Mouse (Mus musculus) neural tube, embryonic 14.5 days (tissue): ENCODE measurements at regions not wholly inside any gene's neighbourhood (a gene's known extent, or its start where the extent isn't known, plus 50 kb on each side); places are given as distances from the start of the nearest gene placed in this dataset.
A peak's percentile ranks its signal among the peaks of the same experiment; 100 is the strongest.
"Not testable (repeated sequence)": the region's sequence is repeated elsewhere in the genome, so short reads cannot be mapped to it uniquely, and the experiment has no call there.

Source experiments
- ATAC-seq: fragments of 200-750 bp; cut with Nextera tagmentation; 2 replicates; pipeline ENCODE4 v1.8.0; 2017; ENCODE audit warnings: low read depth, mild to moderate bottlenecking, moderate TSS enrichment, moderate library complexity
- H3K27ac ChIP-seq: fragments of 300-500 bp; sonication (generic); 2 replicates; pipeline ENCODE4 v1.5.1; 2014; ENCODE audit warnings: low read depth, mild to moderate bottlenecking, control low read depth, low read length, moderate library complexity, mixed read lengths
- H3K27me3 ChIP-seq: fragments of 300-500 bp; sonication (generic); 2 replicates; pipeline ENCODE4 v1.6.1; 2014; ENCODE audit warnings: low read length; ENCODE audit not compliant: control insufficient read depth, insufficient read depth
- H3K36me3 ChIP-seq: fragments of 300-500 bp; sonication (generic); 2 replicates; pipeline ENCODE4 v1.6.1; 2014; ENCODE audit warnings: low read length, mixed read lengths; ENCODE audit not compliant: control insufficient read depth, insufficient read depth
- H3K4me1 ChIP-seq: fragments of 300-500 bp; sonication (generic); 2 replicates; pipeline ENCODE4 v1.6.1; 2014; ENCODE audit warnings: low read length; ENCODE audit not compliant: control insufficient read depth, insufficient read depth
- H3K4me2 ChIP-seq: fragments of 300-500 bp; sonication (generic); 2 replicates; pipeline ENCODE4 v1.6.1; 2014; ENCODE audit warnings: mild to moderate bottlenecking, low read depth, low read length, control low read depth
- H3K4me3 ChIP-seq: fragments of 300-500 bp; sonication (generic); 2 replicates; pipeline ENCODE4 v1.5.1; 2014; ENCODE audit warnings: low read depth, low read length, control low read depth, mixed read lengths
- H3K9ac ChIP-seq: fragments of 300-500 bp; sonication (generic); replicated peaks from 2 replicates; pipeline ENCODE4 v1.6.1; 2014; ENCODE audit warnings: low read depth, mild to moderate bottlenecking, control low read depth, low read length, mixed read lengths
- H3K9me3 ChIP-seq: fragments of 300-500 bp; sonication (generic); 2 replicates; pipeline ENCODE4 v1.6.1; 2016; ENCODE audit warnings: low read length; ENCODE audit not compliant: control insufficient read depth
- WGBS: fragments of 180-500 bp; shearing (Covaris S2); extraction: QIAGEN DNeasy Blood & Tissue Kit; methylation state at CpG from one replicate; pipeline ENCODE4 v1.1.7; 2014; 5-methylcytosine and 5-hydroxymethylcytosine counted together

DNA sequence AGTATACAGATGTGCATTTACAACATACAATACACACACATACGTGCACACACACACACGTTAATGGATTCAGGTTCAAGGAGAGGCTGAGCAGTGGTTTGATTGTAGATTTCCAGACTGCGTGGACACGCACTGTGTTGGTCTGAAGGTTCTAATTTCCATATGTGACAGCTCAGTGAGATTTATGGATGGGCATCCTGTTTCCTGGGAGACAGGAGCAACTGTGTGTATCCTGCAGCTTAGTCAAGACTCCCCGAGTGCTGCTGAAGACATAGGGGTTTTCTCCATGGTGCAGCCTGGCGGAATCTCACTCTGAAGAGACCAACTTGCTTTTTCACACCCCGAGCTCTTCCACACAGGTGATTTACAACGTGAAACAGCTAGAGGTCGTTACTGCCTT is 119.3 kb upstream of the Foxk1 start:
- WGBS: 18% methylated on average over 9 of the region's 9 CpGs
- H3K4me3 ChIP-seq: no peak overlapping the region
- no peaks in the 10 kb centered on the region for H3K9me3 ChIP-seq
- H3K27ac ChIP-seq: no peak overlapping the region
- H3K4me1 ChIP-seq: peaks cover 6% of the 10 kb centered on the region; the same call in 1 of the 2 replicates
- H3K36me3 ChIP-seq: no peaks in the 10 kb centered on the region
- H3K4me2 ChIP-seq: no peak overlapping the region
- ATAC-seq: peak; percentile 73; the same call in 1 of the 2 replicates
- H3K27me3 ChIP-seq: no peaks in the 10 kb centered on the region
- no peak overlapping the region for H3K9ac ChIP-seq

DNA sequence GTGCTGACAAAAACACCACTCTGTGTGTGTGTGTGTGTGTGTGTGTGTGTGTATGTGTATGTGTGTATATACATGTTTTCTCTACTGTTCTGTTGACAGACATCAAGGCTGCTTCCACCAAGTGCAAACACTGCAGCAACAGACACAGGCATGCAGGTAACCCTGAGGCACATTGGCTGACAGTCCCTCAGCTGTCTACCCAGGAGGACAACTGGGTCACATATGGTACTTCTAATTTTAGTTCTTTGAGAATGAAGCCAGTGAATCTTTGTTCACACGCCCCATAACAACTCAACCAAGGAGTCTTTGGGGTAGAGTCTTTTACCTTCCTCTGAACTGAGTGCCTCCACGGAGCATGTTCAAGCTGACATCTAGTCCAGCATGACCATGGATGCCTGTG is 113.3 kb upstream of the Foxk1 start:
- Histone ChIP-seq H3K4me3 (no peak overlapping the region), H3K4me1 (no peaks in the 10 kb centered on the region), H3K4me2 (no peak overlapping the region), H3K9ac (no peak overlapping the region), H3K27me3 (no peaks in the 10 kb centered on the region), H3K27ac (no peak overlapping the region), H3K36me3 (no peaks in the 10 kb centered on the region), H3K9me3 (no peaks in the 10 kb centered on the region)
- ATAC-seq: no peak
- 81% methylated on average over 2 of the region's 2 CpGs for WGBS

DNA sequence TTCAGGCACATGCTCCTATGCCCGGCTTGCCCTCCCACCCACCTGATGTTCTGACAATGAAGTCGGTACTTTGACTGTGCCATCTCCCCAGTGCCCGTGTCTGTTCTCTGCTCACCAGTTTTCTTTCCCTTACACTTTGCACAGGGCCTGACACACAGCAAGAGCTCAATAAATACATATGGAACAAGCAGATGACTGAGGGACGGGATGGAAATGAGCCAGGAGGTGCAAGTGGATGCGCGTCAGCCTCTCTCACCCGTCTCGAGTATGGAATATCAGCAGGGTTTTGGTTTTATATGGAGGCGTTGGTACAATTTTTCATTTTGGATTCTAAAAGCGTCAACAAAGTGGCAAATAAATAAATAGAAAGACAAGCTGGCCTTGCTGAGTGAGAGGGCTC is 109.8 kb upstream of the Foxk1 start:
- Histone ChIP-seq H3K4me2 (no peak overlapping the region), H3K4me3 (no peak overlapping the region), H3K27ac (no peak overlapping the region), H3K27me3 (no peaks in the 10 kb centered on the region), H3K9ac (no peak overlapping the region), H3K36me3 (no peaks in the 10 kb centered on the region), H3K9me3 (no peaks in the 10 kb centered on the region), H3K4me1 (no peaks in the 10 kb centered on the region)
- 84% methylated on average over 10 of the region's 10 CpGs for WGBS
- ATAC-seq: no peak

DNA sequence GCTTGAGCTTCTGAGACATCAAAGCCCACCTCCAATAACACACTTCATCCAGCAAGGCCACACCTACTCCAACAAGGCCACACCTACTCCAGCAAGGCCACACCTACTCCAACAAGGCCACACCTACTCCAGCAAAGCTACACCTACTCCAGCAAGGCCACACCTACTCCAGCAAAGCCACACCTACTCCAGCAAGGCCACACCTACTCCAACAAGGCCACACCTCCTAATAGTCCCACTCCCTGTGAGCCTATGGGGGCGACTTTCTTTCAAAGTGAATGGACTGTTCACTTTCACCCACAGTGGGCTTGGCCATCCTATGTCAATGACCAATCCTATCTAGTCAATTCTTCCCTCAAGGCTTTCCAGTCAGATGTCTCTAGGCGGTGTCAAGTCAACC is 104.9 kb upstream of the Foxk1 start:
- not testable (repeated sequence) for H3K36me3 ChIP-seq, H3K4me3 ChIP-seq, ATAC-seq, H3K4me2 ChIP-seq, H3K27ac ChIP-seq, H3K4me1 ChIP-seq, H3K27me3 ChIP-seq, H3K9ac ChIP-seq, H3K9me3 ChIP-seq
- 85% methylated on average over 2 of the region's 2 CpGs for WGBS

DNA sequence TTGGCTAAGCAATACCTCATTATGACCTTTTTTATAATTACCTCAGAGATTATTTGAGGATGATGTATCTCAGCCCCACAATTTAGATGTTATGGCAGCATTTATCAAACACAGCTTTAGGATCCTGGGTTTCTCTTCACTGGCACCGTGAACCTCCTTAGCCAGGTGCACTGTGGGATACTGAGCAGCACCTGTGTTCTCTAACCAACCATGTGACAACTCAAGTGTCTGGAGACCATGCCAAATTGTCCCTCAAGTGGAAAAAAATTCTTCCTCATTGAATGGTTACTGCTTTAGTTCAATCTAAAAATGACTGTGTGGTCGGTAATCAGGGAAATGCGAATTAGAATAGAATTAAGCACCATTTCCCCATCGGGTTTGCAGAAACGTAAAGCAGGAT is 101.7 kb upstream of the Foxk1 start:
- Histone ChIP-seq H3K4me3 (no peak overlapping the region), H3K4me1 (no peaks in the 10 kb centered on the region), H3K27me3 (no peaks in the 10 kb centered on the region), H3K4me2 (no peak overlapping the region), H3K36me3 (no peaks in the 10 kb centered on the region), H3K27ac (no peak overlapping the region), H3K9ac (no peak overlapping the region), H3K9me3 (no peaks in the 10 kb centered on the region)
- WGBS: 81% methylated on average over 5 of the region's 5 CpGs
- ATAC-seq: no peak

DNA sequence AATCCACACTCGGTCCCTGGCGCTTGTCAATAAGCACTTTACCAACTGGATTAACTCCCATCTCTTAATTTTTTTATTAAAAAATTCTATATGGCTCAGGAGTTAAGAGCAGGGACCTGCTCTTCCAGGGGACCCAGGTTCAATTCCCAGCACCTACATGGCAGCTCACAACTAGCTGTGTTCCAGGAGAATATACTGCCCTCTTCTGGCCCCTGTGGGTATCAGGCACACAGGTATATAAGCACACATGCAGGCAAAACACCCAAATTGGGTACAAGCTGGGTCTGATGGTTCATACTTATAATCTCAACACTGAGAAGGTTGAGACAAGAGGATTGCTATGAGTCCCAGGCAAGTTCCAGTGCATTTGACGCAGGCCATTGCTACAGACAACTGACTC is 92.8 kb upstream of the Foxk1 start:
- Histone ChIP-seq H3K4me3 (no peak overlapping the region), H3K27ac (no peak overlapping the region), H3K4me1 (no peaks in the 10 kb centered on the region), H3K27me3 (no peaks in the 10 kb centered on the region), H3K36me3 (no peaks in the 10 kb centered on the region), H3K4me2 (no peak overlapping the region), H3K9ac (no peak overlapping the region), H3K9me3 (peaks cover 5% of the 10 kb centered on the region; the same call in 1 of the 2 replicates)
- WGBS: 97% methylated on average over 3 of the region's 3 CpGs
- no peak for ATAC-seq

DNA sequence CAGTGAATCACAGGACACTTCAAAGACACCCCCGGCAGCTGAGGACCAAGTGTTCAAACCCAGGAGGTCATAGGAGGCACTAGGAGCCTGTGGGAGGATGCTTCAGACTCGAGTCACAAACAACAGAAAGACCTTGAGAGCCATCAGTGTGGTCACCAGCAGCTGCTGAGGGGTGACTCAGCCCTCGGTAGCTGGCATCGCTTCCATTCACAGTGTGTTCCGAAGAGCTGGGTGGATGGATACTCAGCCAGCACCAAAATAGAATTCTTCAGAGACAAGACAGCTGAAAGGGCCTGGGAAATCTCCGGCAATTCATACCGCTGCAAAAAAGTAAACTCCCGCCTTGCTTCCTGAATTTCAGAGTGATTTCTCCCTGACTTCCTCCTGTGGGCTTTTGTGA is 87.4 kb upstream of the Foxk1 start:
- Histone ChIP-seq H3K9me3 (no peaks in the 10 kb centered on the region), H3K4me1 (no peaks in the 10 kb centered on the region), H3K27ac (no peak overlapping the region), H3K36me3 (no peaks in the 10 kb centered on the region), H3K9ac (no peak overlapping the region), H3K4me2 (no peak overlapping the region), H3K4me3 (no peak overlapping the region), H3K27me3 (no peaks in the 10 kb centered on the region)
- WGBS: 81% methylated on average over 8 of the region's 8 CpGs
- ATAC-seq: no peak

DNA sequence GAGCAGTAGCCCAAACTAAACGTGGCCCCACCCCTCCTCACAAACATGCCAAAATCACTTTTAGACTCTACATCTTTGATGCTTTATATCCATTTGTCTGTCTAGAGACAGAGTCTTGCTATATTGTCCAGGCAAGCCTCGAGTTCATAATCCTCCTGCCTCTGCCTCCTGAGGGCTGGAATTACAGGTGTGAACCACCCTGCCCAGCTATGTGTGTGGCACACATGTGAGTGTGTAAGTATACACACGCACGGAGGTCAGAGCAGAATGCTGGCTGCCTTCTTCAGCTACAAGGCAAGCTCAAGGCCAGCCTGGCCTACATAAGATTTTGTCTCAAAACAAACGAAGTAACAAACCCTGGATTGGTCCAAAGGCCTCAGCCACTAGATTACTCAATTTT is 86.8 kb upstream of the Foxk1 start:
- Histone ChIP-seq H3K27me3 (no peaks in the 10 kb centered on the region), H3K36me3 (no peaks in the 10 kb centered on the region), H3K27ac (no peak overlapping the region), H3K4me3 (no peak overlapping the region), H3K4me1 (no peaks in the 10 kb centered on the region), H3K9me3 (no peaks in the 10 kb centered on the region), H3K9ac (no peak overlapping the region), H3K4me2 (no peak overlapping the region)
- no peak for ATAC-seq
- WGBS: 86% methylated on average over 5 of the region's 5 CpGs

DNA sequence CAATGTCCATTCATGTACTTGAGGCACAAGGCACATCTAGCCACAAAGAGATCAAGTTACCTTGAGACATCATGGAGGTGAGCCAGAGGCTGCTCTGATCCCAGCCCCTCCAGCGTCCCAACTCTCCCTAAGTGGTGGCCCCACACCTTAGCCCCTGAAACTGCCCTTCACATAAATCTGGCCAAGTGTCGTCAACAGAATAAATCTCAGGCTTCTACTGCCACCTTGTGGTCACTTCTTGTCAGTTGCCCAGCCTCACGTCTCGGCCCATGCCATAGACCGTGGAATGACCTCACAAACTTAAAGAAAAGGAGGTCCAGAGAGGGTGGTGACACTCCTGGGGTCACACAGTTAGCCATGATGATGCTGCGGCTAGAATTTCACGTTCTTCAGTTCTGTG is 82.0 kb upstream of the Foxk1 start:
- 7% methylated on average over 7 of the region's 7 CpGs for WGBS
- no peaks in the 10 kb centered on the region for H3K4me1 ChIP-seq
- no peaks in the 10 kb centered on the region for H3K36me3 ChIP-seq
- no peak overlapping the region for H3K4me3 ChIP-seq
- no peak overlapping the region for H3K4me2 ChIP-seq
- no peak overlapping the region for H3K27ac ChIP-seq
- no peaks in the 10 kb centered on the region for H3K9me3 ChIP-seq
- no peaks in the 10 kb centered on the region for H3K27me3 ChIP-seq
- ATAC-seq: no peak
- H3K9ac ChIP-seq: no peak overlapping the region

DNA sequence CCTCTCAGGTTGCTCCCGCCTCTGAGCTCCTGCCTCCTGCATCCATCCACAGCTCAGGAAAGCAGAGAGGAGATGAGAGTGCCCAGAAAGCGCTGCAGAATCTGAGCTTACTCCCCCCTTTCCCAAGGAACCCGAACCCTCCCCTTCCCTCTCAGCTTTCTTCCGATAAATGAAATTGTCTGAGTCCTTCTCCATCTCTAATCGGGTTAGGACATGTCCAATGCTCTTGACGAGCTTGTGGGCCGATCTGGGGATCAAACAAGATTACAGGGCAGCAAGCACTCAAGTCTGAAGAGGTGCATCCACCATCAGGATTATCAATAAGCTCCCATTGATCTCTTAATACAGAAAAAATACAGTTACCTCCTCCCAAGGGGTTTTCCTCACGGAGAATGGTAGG is 80.0 kb upstream of the Foxk1 start:
- Histone ChIP-seq H3K9ac (no peak overlapping the region), H3K36me3 (no peaks in the 10 kb centered on the region), H3K9me3 (no peaks in the 10 kb centered on the region), H3K27me3 (no peaks in the 10 kb centered on the region), H3K27ac (no peak overlapping the region), H3K4me1 (no peaks in the 10 kb centered on the region), H3K4me3 (no peak overlapping the region), H3K4me2 (no peak overlapping the region)
- ATAC-seq: no peak
- 82% methylated on average over 8 of the region's 8 CpGs for WGBS
